Mouse (Mus musculus): Measurements from ENCODE around the gene Taf1d. TPM values are rescaled to one million over a fixed set of nuclear protein-coding genes. Genes with fewer than 3 reads are reported as not detected.
"Not testable (repeated sequence)": the region's sequence is repeated elsewhere in the genome, so short reads cannot be mapped to it uniquely, and the experiment has no call there.

Gene Taf1d
- polyA plus RNA-seq, 1 experiment from 2014 or later: 67.1 TPM

- peaks cover 23% of the 10 kb centered on the region for H3K4me1 ChIP-seq (ENCODE audit: insufficient read depth, low read length)
- no peak overlapping the region for H3K4me2 ChIP-seq (replicated peaks; ENCODE audit: low read depth, low read length)
- peak overlapping the region; percentile 3; the same call in 1 of the 2 replicates for H3K27ac ChIP-seq (ENCODE audit: low read length)
- no peaks in the 10 kb centered on the region for H3K36me3 ChIP-seq (ENCODE audit: insufficient read depth, low read length)
- no peak overlapping the region for H3K9ac ChIP-seq (replicated peaks; ENCODE audit: low read length)
- no peak for ATAC-seq (ENCODE audit: low FRiP score, low TSS enrichment)
- 74% methylated on average over 2 of the region's 2 CpGs for WGBS
- H3K4me3 ChIP-seq (ENCODE audit: low read length): no peak overlapping the region
- H3K9me3 ChIP-seq (ENCODE audit: low read length): no peaks in the 10 kb centered on the region
- no peaks in the 10 kb centered on the region for H3K27me3 ChIP-seq (ENCODE audit: insufficient read depth, low read length)
These were observed 3.1 kb upstream of the Taf1d start for GRCm38 (mm10) chr9:15302881-15303280.

- Histone ChIP-seq H3K27ac (ENCODE audit: low read length) (peak within 1 kb of the TSS; percentile 93), H3K4me1 (ENCODE audit: insufficient read depth, low read length) (peaks cover 30% of the 10 kb centered on the region), H3K27me3 (ENCODE audit: insufficient read depth, low read length) (no peaks in the 10 kb centered on the region), H3K4me2 (replicated peaks; ENCODE audit: low read depth, low read length) (peak within 1 kb of the TSS; percentile 69), H3K9ac (replicated peaks; ENCODE audit: low read length) (peak within 1 kb of the TSS; percentile 99), H3K4me3 (ENCODE audit: low read length) (peak within 1 kb of the TSS; percentile 97), H3K36me3 (ENCODE audit: insufficient read depth, low read length) (peaks cover 22% of the 10 kb centered on the region), H3K9me3 (ENCODE audit: low read length) (no peaks in the 10 kb centered on the region)
- WGBS: under 1% methylated on average over 35 of the region's 35 CpGs
- peak; percentile 74 for ATAC-seq (ENCODE audit: low FRiP score, low TSS enrichment)
These were observed 545 bp downstream of the Taf1d start, which contains the start of gene 4931406C07Rik for GRCm38 (mm10) chr9:15306398-15307119. 4931406C07Rik (minus strand) TSS chr9:15306448.

- no peak for ATAC-seq (ENCODE audit: low FRiP score, low TSS enrichment)
- peak overlapping the region; percentile 93; the same call in 1 of the 2 replicates for H3K27ac ChIP-seq (ENCODE audit: low read length)
These were observed 1.2 kb downstream of the Taf1d start for GRCm38 (mm10) chr9:15307257-15307656.

DNA sequence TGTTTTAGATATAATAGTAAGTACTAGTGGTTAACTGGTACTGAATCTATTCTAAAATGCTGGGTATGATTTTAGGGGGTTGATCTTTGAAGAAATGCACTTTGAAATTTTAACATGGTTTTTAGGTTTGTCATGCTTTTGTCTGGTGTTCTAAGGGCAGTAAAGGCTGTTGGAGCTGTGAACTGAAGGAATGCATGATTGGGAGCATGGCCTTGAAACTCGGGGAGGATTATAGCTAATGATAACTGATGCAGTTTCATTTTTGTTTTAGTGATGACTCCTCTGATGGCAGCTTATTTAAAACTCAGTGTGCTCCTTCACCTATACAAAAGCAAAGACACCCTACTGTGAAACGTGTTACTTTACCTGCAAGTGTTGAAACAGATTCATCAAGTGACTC is 2.2 kb downstream of the Taf1d start:
- 59% methylated on average over 2 of the region's 2 CpGs for WGBS
- Histone ChIP-seq H3K9ac (replicated peaks; ENCODE audit: low read length) (no peak overlapping the region), H3K4me3 (ENCODE audit: low read length) (0 out of 2 replicates have a peak overlapping the region, but pooled peaks have one; percentile 3), H3K27me3 (ENCODE audit: insufficient read depth, low read length) (no peaks in the 10 kb centered on the region), H3K36me3 (ENCODE audit: insufficient read depth, low read length) (peaks cover 33% of the 10 kb centered on the region), H3K9me3 (ENCODE audit: low read length) (no peaks in the 10 kb centered on the region), H3K4me1 (ENCODE audit: insufficient read depth, low read length) (peaks cover 24% of the 10 kb centered on the region), H3K4me2 (replicated peaks; ENCODE audit: low read depth, low read length) (peak overlapping the region; percentile 33), H3K27ac (ENCODE audit: low read length) (no peak overlapping the region)
- no peak for ATAC-seq (ENCODE audit: low FRiP score, low TSS enrichment)

More at GRCm38 (mm10) chr9:15307257-15307656, 1.2 kb downstream of the Taf1d start:
- Histone ChIP-seq H3K4me3 (ENCODE audit: low read length) (peak overlapping the region; percentile 97), H3K4me1 (ENCODE audit: insufficient read depth, low read length) (peaks cover 28% of the 10 kb centered on the region), H3K27me3 (ENCODE audit: insufficient read depth, low read length) (no peaks in the 10 kb centered on the region), H3K36me3 (ENCODE audit: insufficient read depth, low read length) (peaks cover 27% of the 10 kb centered on the region), H3K9me3 (ENCODE audit: low read length) (no peaks in the 10 kb centered on the region), H3K4me2 (replicated peaks; ENCODE audit: low read depth, low read length) (peak overlapping the region; percentile 69), H3K9ac (replicated peaks; ENCODE audit: low read length) (peak overlapping the region; percentile 99)
- 6% methylated on average over 6 of the region's 6 CpGs for WGBS

DNA sequence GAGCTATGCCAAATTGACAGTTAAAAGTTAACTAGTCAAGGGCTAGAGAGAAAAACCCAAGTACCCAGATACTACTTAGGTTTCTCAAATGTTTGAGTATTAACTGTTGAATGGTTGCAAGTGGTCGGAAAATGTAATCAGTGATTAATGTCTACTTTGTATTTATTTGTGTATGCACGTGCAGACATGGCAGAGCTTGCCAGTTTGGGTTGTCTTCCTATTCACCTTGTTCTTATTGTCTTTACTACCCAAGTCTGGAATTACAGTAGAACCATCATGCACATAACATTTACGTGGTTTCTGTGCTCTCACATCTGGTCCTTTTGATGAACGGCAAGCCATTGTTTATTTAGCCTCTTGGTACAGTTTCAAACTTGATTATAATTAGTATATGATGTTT is 3.4 kb downstream of the Taf1d start:
- Histone ChIP-seq H3K36me3 (ENCODE audit: insufficient read depth, low read length) (peaks cover 45% of the 10 kb centered on the region), H3K9ac (replicated peaks; ENCODE audit: low read length) (no peak overlapping the region; the same call in 1 of the 2 replicates), H3K9me3 (ENCODE audit: low read length) (no peaks in the 10 kb centered on the region), H3K27ac (ENCODE audit: low read length) (no peak overlapping the region), H3K4me3 (ENCODE audit: low read length) (peak overlapping the region; percentile 17), H3K27me3 (ENCODE audit: insufficient read depth, low read length) (no peaks in the 10 kb centered on the region), H3K4me2 (replicated peaks; ENCODE audit: low read depth, low read length) (peak overlapping the region; percentile 38), H3K4me1 (ENCODE audit: insufficient read depth, low read length) (peaks cover 24% of the 10 kb centered on the region)
- WGBS: 59% methylated on average over 4 of the region's 4 CpGs
- ATAC-seq (ENCODE audit: low FRiP score, low TSS enrichment): no peak

DNA sequence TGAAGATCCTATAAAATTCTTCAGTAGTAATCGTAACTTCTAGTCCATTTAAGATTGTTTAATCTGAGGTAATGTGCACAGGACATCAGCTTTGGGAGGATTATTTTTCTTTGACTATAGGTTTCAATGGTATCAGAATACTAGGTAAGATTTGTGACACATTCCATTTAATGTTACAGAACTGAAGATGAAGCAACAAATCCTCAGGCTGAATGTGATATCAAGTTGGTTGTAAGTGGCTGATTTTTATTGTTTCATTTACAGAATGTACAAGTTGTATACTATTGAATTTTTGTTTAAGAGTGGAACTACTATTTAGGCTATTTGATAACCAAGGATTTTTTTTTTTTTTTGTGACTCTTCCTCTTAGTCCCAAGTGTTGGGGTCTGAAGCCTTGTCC is 4.2 kb downstream of the Taf1d start:
- ATAC-seq (ENCODE audit: low FRiP score, low TSS enrichment): no peak
- Histone ChIP-seq H3K4me2 (replicated peaks; ENCODE audit: low read depth, low read length) (no peak overlapping the region), H3K36me3 (ENCODE audit: insufficient read depth, low read length) (peaks cover 52% of the 10 kb centered on the region)

GRCm38 (mm10) chr9:15312054-15312735 is 6.2 kb downstream of the Taf1d start:
- H3K36me3 ChIP-seq (ENCODE audit: insufficient read depth, low read length): peaks cover 65% of the 10 kb centered on the region
- no peak overlapping the region for H3K4me2 ChIP-seq (replicated peaks; ENCODE audit: low read depth, low read length)
- 95% methylated on average over 2 of the region's 2 CpGs for WGBS

More for the DNA sequence above, 4.2 kb downstream of the Taf1d start:
- Histone ChIP-seq H3K4me3 (ENCODE audit: low read length) (no peak overlapping the region), H3K9me3 (ENCODE audit: low read length) (no peaks in the 10 kb centered on the region), H3K27ac (ENCODE audit: low read length) (no peak overlapping the region), H3K4me1 (ENCODE audit: insufficient read depth, low read length) (peaks cover 24% of the 10 kb centered on the region), H3K27me3 (ENCODE audit: insufficient read depth, low read length) (no peaks in the 10 kb centered on the region), H3K9ac (replicated peaks; ENCODE audit: low read length) (no peak overlapping the region)
- WGBS: 76% methylated on average over 1 of the region's 1 CpGs

DNA sequence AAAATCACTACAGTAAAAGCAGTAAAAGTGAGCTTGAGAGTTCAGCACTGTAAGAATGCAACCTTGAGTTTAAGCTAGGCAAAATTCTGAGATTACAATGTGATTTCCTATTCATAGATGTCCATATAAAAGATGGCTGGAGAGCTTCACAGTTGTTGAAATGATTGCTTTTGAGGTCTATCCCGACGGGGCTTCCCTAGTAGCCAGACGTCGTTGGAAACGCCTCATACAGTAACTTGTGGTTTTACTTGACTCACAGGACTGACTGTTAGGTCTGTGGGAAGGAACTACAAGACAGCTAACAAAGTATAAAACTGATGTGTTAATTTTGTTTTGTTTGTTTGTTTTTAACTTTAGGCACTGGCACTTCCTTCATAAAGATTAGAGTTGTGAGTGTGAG is 7.6 kb downstream of the Taf1d start:
- Histone ChIP-seq H3K4me2 (replicated peaks; ENCODE audit: low read depth, low read length) (no peak overlapping the region), H3K4me1 (ENCODE audit: insufficient read depth, low read length) (peaks cover 9% of the 10 kb centered on the region), H3K9me3 (ENCODE audit: low read length) (no peaks in the 10 kb centered on the region), H3K9ac (replicated peaks; ENCODE audit: low read length) (no peak overlapping the region), H3K27ac (ENCODE audit: low read length) (no peak overlapping the region), H3K36me3 (ENCODE audit: insufficient read depth, low read length) (peaks cover 73% of the 10 kb centered on the region), H3K27me3 (ENCODE audit: insufficient read depth, low read length) (no peaks in the 10 kb centered on the region), H3K4me3 (ENCODE audit: low read length) (no peak overlapping the region)
- WGBS: 90% methylated on average over 5 of the region's 5 CpGs
- no peak for ATAC-seq (ENCODE audit: low FRiP score, low TSS enrichment)

More at GRCm38 (mm10) chr9:15312054-15312735, 6.2 kb downstream of the Taf1d start:
- Histone ChIP-seq H3K9me3 (ENCODE audit: low read length) (no peaks in the 10 kb centered on the region), H3K9ac (replicated peaks; ENCODE audit: low read length) (no peak overlapping the region), H3K4me1 (ENCODE audit: insufficient read depth, low read length) (peaks cover 21% of the 10 kb centered on the region), H3K4me3 (ENCODE audit: low read length) (no peak overlapping the region), H3K27me3 (ENCODE audit: insufficient read depth, low read length) (no peaks in the 10 kb centered on the region), H3K27ac (ENCODE audit: low read length) (no peak overlapping the region)
- ATAC-seq (ENCODE audit: low FRiP score, low TSS enrichment): no peak

DNA sequence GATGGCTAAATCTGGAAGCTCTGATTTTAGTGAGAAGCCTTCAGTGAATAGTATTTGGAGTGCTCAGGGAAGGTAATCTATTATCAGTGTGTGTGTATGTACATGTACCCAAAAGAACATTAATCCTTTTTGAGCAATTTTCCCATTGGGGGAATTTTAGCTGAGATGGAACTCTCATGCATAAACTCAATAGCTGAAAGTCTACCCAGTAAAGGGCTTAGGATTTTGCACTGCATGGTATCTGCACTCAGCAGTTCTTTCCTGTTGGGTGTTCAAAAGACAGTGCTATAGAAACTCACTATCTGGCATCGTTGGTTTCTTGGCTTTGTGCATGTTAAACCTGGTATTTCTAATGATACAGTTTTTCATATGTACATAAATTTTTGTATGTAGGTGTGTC is 8.6 kb downstream of the Taf1d start:
- WGBS: 98% methylated on average over 1 of the region's 1 CpGs
- H3K9ac ChIP-seq (replicated peaks; ENCODE audit: low read length): no peak overlapping the region
- H3K36me3 ChIP-seq (ENCODE audit: insufficient read depth, low read length): peaks cover 65% of the 10 kb centered on the region
- no peaks in the 10 kb centered on the region for H3K27me3 ChIP-seq (ENCODE audit: insufficient read depth, low read length)
- no peak overlapping the region for H3K4me3 ChIP-seq (ENCODE audit: low read length)
- H3K4me2 ChIP-seq (replicated peaks; ENCODE audit: low read depth, low read length): no peak overlapping the region
- no peak overlapping the region for H3K27ac ChIP-seq (ENCODE audit: low read length)
- no peaks in the 10 kb centered on the region for H3K9me3 ChIP-seq (ENCODE audit: low read length)
- peaks cover under 1% of the 10 kb centered on the region; the same call in 1 of the 2 replicates for H3K4me1 ChIP-seq (ENCODE audit: insufficient read depth, low read length)
- no peak for ATAC-seq (ENCODE audit: low FRiP score, low TSS enrichment)

DNA sequence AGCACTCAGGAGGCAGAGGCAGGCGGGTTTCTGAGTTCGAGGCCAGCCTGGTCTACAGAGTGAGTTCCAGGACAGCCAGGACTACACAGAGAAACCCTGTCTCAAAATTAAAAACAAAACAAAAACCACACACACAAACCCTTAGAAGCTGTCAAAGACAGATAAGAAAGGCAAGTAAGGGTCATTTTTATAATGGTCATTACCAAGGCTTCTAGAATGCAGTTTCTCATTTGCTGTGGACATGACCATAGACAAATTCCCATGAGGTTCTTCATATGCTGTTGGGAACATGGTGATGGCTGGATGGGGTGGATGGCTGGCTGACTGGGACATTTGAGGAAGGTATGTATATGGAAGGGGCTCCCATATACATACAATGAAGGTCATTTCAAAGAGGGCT is 10.3 kb downstream of the Taf1d start:
- peaks cover 56% of the 10 kb centered on the region for H3K36me3 ChIP-seq (ENCODE audit: insufficient read depth, low read length)
- H3K9ac ChIP-seq (replicated peaks; ENCODE audit: low read length); H3K4me1 ChIP-seq (ENCODE audit: insufficient read depth, low read length); H3K4me3 ChIP-seq (ENCODE audit: low read length); H3K9me3 ChIP-seq (ENCODE audit: low read length); H3K27ac ChIP-seq (ENCODE audit: low read length); H3K27me3 ChIP-seq (ENCODE audit: insufficient read depth, low read length); ATAC-seq (ENCODE audit: low FRiP score, low TSS enrichment); H3K4me2 ChIP-seq (replicated peaks; ENCODE audit: low read depth, low read length): not testable (repeated sequence)
- WGBS: 100% methylated on average over 1 of the region's 2 CpGs
